Mouse (Mus musculus) liver, adult 2 months (tissue): ENCODE results near the gene Rapgef5. TPM values are rescaled to one million over a fixed set of nuclear protein-coding genes. Genes with fewer than 3 reads are reported as not detected.

Experiments
- DNase-seq: peaks from one replicate; pipeline ENCODE4 v3.0.0-alpha.2; 2011; ENCODE audit warnings: low read depth, low spot score; ENCODE audit errors: extremely low read depth
- H3K27ac ChIP-seq: fragments of 200-500 bp; replicated peaks from 2 replicates; pipeline ENCODE4 v1.5.1; 2012; ENCODE audit warnings: low read depth, mild to moderate bottlenecking, control low read depth, inconsistent platforms, low read length; ENCODE audit not compliant: insufficient read depth
- H3K27me3 ChIP-seq: fragments of 200-500 bp; 2 replicates; pipeline ENCODE4 v1.6.1; 2012; ENCODE audit warnings: mild to moderate bottlenecking, moderate library complexity, low read length, inconsistent platforms; ENCODE audit not compliant: control insufficient read depth, insufficient read depth
- H3K36me3 ChIP-seq: fragments of 200-500 bp; 2 replicates; pipeline ENCODE4 v1.6.1; 2012; ENCODE audit warnings: low read length, inconsistent platforms; ENCODE audit not compliant: control insufficient read depth, insufficient read depth
- H3K4me1 ChIP-seq: fragments of 200-500 bp; 2 replicates; pipeline ENCODE4 v1.6.1; 2011; ENCODE audit warnings: low read length; ENCODE audit not compliant: control insufficient read depth, insufficient read depth
- H3K4me3 ChIP-seq: fragments of 200-500 bp; 2 replicates; pipeline ENCODE4 v1.5.1; 2011; ENCODE audit warnings: low read depth, mild to moderate bottlenecking, control low read depth, low read length, moderate library complexity; ENCODE audit not compliant: insufficient read depth
- H3K79me2 ChIP-seq: fragments of 200-500 bp; 2 replicates; pipeline ENCODE4 v1.6.1; 2012; ENCODE audit warnings: inconsistent platforms, mild to moderate bottlenecking, low read length, moderate library complexity; ENCODE audit not compliant: control insufficient read depth, insufficient read depth
- H3K9ac ChIP-seq: fragments of 200-500 bp; 2 replicates; pipeline ENCODE4 v1.6.1; 2012; ENCODE audit warnings: low read depth, mild to moderate bottlenecking, control low read depth, inconsistent platforms, low read length
- CTCF ChIP-seq: fragments of 200-500 bp; IDR thresholded peaks from 2 replicates; pipeline ENCODE4 v1.5.1; 2011; ENCODE audit warnings: low read depth, low read length, control low read depth
- POLR2A ChIP-seq: fragments of 200-500 bp; IDR thresholded peaks from 2 replicates; pipeline ENCODE4 v1.6.1; 2011; ENCODE audit warnings: low read length, control low read depth; ENCODE audit not compliant: insufficient read depth; ENCODE audit errors: extremely low read depth
- WGBS: fragments of 180-500 bp; shearing (Covaris S2); methylation state at CpG from one replicate; pipeline ENCODE4 v1.1.7; 2018; 5-methylcytosine and 5-hydroxymethylcytosine counted together
- polyA plus RNA-seq: library from polyadenylated mRNA; depleted of rRNA; stranded (reverse); fragments of >200 nt; gene quantifications from 2 replicates; pipeline ENCODE4 v1.2.3, GENCODE M21; 2012
- total RNA-seq: library from RNA; depleted of rRNA; stranded (reverse); fragments of >200 nt; gene quantifications from 2 replicates; pipeline ENCODE4 v1.2.3, GENCODE M21; 2014

The Rapgef5 gene
- total and polyA plus RNA-seq, 2 experiments = 2.1 to 13.3 TPM

DNA sequence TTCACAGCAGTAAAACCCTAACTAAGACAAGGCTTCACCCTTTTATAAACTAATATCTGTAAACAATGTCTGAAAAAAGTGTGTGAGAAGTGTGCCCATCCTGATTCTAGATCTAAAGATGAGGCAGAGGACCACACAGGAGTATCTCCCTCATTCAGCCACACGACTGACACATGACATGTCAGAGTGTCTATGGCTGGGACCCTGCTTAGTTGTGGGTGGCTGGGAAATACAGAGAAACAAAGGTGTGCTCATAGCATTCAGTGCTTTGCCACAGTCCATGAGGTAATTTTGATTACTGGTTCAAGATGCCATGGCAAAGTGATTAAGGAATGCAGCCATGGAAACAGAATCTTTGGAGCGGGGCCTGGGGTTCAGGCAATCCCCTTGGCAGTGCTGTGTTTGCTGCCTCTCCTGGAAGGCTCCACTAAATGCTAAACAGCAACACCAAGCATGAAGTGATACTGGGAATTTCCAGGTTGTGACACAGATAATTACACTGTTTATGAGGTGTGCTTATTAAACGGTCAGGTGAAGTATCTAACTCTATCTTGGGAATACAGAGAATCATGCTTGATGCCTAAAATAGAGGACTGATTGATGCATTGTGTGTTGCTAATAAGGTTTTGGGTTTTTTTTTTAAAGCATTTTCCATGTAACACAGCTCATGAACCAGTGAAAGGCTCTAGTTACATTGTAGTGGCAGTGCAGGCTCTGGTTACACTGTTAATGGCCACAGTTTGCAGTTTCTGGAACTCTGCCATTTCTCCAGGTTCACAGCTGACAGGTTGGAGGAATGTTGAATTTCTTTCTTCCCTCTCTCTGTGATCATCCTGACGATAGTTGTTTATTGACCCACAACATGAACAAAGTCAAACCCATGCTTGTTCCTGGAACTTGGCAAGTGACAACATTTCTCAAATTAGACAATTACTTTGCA is 29.9 kb upstream of the Rapgef5 start:
- TF ChIP-seq POLR2A = no peak
- TF ChIP-seq CTCF = no peak
- H3K27me3 ChIP-seq = no peaks in the 10 kb centered on the region; the same call in 1 of the 2 replicates
- 80% methylated on average over 4 of the region's 4 CpGs for WGBS
- H3K4me3 ChIP-seq = no peak overlapping the region
- no peaks in the 10 kb centered on the region for H3K79me2 ChIP-seq
- no peak for DNase-seq
- no peaks in the 10 kb centered on the region for H3K36me3 ChIP-seq
- no peaks in the 10 kb centered on the region for H3K4me1 ChIP-seq
- no peak overlapping the region for H3K9ac ChIP-seq
- no peak overlapping the region for H3K27ac ChIP-seq

DNA sequence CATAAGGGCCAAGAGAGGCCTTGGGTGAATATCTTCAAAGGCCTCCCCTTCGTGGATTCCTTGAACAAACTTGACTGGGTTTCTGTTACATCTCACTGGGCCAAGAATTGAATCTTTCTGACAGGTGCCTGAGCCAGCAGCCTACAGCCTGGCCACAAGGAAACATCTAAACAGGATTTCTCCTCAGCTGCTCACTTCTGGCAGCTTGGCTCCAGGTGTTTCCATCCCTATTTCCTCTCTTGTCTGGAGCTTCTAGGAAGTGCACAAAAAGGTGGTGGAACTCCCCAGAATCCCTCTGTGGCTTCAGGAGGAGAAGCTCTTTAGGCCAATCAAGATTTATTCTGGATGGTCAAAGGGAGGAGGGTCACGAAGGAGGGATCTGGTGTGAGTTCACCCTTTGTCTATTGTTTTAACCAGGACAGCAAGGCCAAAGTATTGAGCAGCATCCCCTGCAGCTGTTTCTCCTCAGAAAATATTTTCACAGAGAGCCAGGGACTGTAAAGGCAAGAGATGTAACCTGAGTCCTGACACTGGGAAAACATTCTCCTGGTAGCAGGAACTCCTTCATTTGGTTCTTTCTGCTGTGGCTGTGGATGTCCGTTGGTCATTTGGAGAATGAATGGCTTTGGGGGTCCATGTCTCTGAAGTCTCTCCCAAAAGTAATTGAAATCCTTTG is 19.6 kb upstream of the Rapgef5 start:
- no peaks in the 10 kb centered on the region for H3K4me1 ChIP-seq
- DNase-seq = no peak
- no peak overlapping the region for H3K27ac ChIP-seq
- H3K9ac ChIP-seq = no peak overlapping the region
- TF ChIP-seq CTCF (no peak), POLR2A (no peak)
- peaks cover 3% of the 10 kb centered on the region; the same call in 1 of the 2 replicates for H3K27me3 ChIP-seq
- no peaks in the 10 kb centered on the region for H3K79me2 ChIP-seq
- H3K36me3 ChIP-seq = no peaks in the 10 kb centered on the region
- 61% methylated on average over 3 of the region's 3 CpGs for WGBS
- H3K4me3 ChIP-seq = no peak overlapping the region

DNA sequence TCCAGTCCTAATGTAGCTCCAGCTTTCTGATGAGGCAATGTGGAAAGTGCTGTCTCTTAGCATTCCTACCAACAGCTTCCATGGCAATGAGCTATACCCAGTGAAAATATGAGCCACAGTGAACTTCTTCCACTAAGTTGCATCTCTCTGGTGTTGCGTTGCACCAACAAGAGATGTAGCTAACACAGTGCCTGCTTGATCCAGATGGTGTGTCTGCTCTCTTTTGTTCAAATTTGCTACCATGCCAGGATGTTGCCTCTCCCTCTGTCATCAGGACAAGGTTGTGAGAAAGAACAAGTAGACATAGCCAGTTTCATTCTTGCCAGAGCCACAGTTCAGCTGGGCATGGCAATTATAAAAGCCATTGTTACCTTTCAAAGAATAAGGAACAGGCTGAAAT is 18.9 kb upstream of the Rapgef5 start:
- no peak for DNase-seq
- Histone ChIP-seq H3K36me3 (no peaks in the 10 kb centered on the region), H3K4me1 (no peaks in the 10 kb centered on the region), H3K27me3 (peaks cover 3% of the 10 kb centered on the region; the same call in 1 of the 2 replicates), H3K79me2 (no peaks in the 10 kb centered on the region), H3K9ac (no peak overlapping the region), H3K4me3 (no peak overlapping the region), H3K27ac (no peak overlapping the region)
- 97% methylated on average over 1 of the region's 1 CpGs for WGBS
- TF ChIP-seq CTCF (no peak), POLR2A (no peak)

DNA sequence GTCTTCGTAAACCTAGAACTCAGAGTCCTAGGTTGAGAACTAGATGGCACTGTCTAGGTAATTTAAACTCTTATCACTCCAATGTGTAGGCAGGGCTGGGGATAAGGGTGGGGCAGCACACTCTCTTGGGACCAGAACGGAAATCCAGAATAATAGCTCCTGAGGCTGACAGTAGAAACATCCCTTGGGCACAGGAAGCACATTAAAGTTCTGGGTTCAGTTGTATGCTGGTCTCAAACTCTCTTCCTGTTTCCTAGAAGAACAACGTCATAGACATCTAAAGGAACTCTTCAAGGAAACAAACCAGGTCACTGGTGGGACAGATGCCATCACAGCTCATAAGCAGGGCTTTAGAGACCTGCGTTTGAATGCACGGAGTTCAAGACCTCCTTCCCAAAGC is 17.0 kb upstream of the Rapgef5 start:
- H3K36me3 ChIP-seq = no peaks in the 10 kb centered on the region
- no peaks in the 10 kb centered on the region for H3K79me2 ChIP-seq
- no peak overlapping the region for H3K9ac ChIP-seq
- DNase-seq = no peak
- H3K4me3 ChIP-seq = no peak overlapping the region
- peaks cover 1% of the 10 kb centered on the region; the same call in 1 of the 2 replicates for H3K27me3 ChIP-seq
- no peak overlapping the region for H3K27ac ChIP-seq
- no peak for TF ChIP-seq POLR2A
- no peak for TF ChIP-seq CTCF
- WGBS = 76% methylated on average over 5 of the region's 5 CpGs
- no peaks in the 10 kb centered on the region for H3K4me1 ChIP-seq

DNA sequence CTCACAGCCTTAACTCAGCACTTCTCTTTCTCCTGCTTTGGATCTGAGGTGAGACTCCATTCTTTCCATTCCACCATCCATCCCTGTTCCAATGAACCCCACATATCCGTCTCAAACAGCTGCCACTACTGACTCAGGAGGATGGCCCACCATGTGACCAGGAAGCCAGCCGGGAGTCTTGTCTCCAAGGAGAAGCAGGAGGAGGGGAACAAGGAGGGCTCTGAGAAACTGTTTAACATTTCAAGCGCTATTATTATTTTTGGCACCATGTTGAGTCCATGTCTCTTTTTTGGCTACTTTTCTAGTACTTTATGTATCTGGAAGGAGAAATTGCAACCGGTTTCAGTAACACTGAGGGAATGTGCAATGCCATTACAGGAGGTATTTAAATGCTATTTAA is 15.1 kb upstream of the Rapgef5 start:
- no peaks in the 10 kb centered on the region for H3K4me1 ChIP-seq
- no peaks in the 10 kb centered on the region for H3K27me3 ChIP-seq
- TF ChIP-seq POLR2A (no peak), CTCF (no peak)
- DNase-seq = no peak
- H3K79me2 ChIP-seq = no peaks in the 10 kb centered on the region
- no peak overlapping the region for H3K27ac ChIP-seq
- 78% methylated on average over 4 of the region's 4 CpGs for WGBS
- no peaks in the 10 kb centered on the region for H3K36me3 ChIP-seq
- H3K9ac ChIP-seq = no peak overlapping the region
- H3K4me3 ChIP-seq = no peak overlapping the region

DNA sequence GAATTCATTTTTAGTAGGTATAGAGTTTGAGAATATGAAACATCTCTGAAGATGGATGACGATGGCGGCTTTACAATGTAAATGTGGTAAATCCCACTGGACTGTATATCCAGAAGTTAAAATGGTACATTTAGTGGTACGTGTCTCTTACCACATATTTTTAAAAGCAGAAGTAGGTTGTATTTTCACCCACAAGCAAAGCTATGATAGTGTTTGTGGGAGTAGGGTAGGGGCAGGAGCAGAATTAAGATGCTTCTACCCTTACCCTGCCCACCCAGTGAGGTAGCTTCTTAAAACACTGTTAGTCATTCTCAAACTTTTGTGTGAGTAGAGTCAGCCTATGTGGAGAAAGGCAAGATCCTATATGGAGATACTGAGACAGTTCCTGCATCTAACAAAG is 13.4 kb upstream of the Rapgef5 start:
- no peak for DNase-seq
- H3K9ac ChIP-seq = no peak overlapping the region
- no peaks in the 10 kb centered on the region for H3K4me1 ChIP-seq
- no peak for TF ChIP-seq CTCF
- no peak for TF ChIP-seq POLR2A
- H3K79me2 ChIP-seq = no peaks in the 10 kb centered on the region
- no peaks in the 10 kb centered on the region for H3K27me3 ChIP-seq
- 96% methylated on average over 3 of the region's 3 CpGs for WGBS
- no peaks in the 10 kb centered on the region for H3K36me3 ChIP-seq
- H3K4me3 ChIP-seq = no peak overlapping the region
- H3K27ac ChIP-seq = no peak overlapping the region
